In genomic region chr10:18529177-18529576, GRCm38 (mm10) we compare ENCODE assay signal across 16 mouse cellular contexts. TPM values are rescaled to one million over a fixed set of nuclear protein-coding genes. Genes with fewer than 3 reads are reported as not detected.
DNase-seq lines count a peak whose midpoint lies in the region; ATAC-seq and TF ChIP-seq lines count a peak whose summit lies in the region.
"Had no signal": no experiment of that assay in that cellular context is flagged by ENCODE, and none has a peak within 500 bp of the region (broad histone marks: within the 10 kb centered on the region; RNA-seq: fewer than 3 reads in every experiment).

No protein-coding gene starts in this region.

- H3K36me3 ChIP-seq in intestine, postnatal 0 days (ENCODE audit: control insufficient read depth, insufficient read depth), result peaks cover 51% of the 10 kb centered on the region
- H3K36me3 ChIP-seq in intestine, embryonic 16.5 days (ENCODE audit: control insufficient read depth, insufficient read depth, low read length), result peaks cover 18% of the 10 kb centered on the region; the same call in 1 of the 2 replicates
- H3K36me3 ChIP-seq in liver, adult 2 months (ENCODE audit: control insufficient read depth, insufficient read depth, low read length), result peaks cover 3% of the 10 kb centered on the region; the same call in 1 of the 2 replicates
- H3K36me3 ChIP-seq in liver, embryonic 12.5 days, result peaks cover 12% of the 10 kb centered on the region
- H3K36me3 ChIP-seq in thymus, adult 2 months (ENCODE audit: control insufficient read depth, insufficient read depth, low read length), result peaks cover 20% of the 10 kb centered on the region

- H3K27ac ChIP-seq in intestine, postnatal 0 days (ENCODE audit: low read depth, low read length), result no peak overlapping the region
- no peak overlapping the region for H3K27ac ChIP-seq in intestine, embryonic 16.5 days (ENCODE audit: low read length)
- H3K27ac ChIP-seq in layer of hippocampus, adult 2 months, result 0 out of 2 replicates have a peak overlapping the region, but pooled peaks have one; percentile 91
- no peak overlapping the region for H3K27ac ChIP-seq in liver, adult 2 months (replicated peaks; ENCODE audit: insufficient read depth, low read depth, low read length)
- H3K27ac ChIP-seq in liver, embryonic 12.5 days, result no peak overlapping the region
- H3K27ac ChIP-seq in thymus, adult 2 months (ENCODE audit: control insufficient read depth, insufficient read depth, low read length), result no peak overlapping the region
- H3K27ac ChIP-seq: embryonic facial prominence, embryonic 13.5 days; embryonic facial prominence, embryonic 15.5 days; forebrain, embryonic 10.5 days; forebrain, embryonic 12.5 days had no signal

- H3K79me2 ChIP-seq in liver, adult 2 months (ENCODE audit: control insufficient read depth, insufficient read depth, low read length), result no peaks in the 10 kb centered on the region

- H3K4me2 ChIP-seq in intestine, postnatal 0 days (replicated peaks; ENCODE audit: low read depth), result no peak overlapping the region
- H3K4me2 ChIP-seq in intestine, embryonic 16.5 days (ENCODE audit: low read depth, low read length), result no peak overlapping the region
- no peak overlapping the region for H3K4me2 ChIP-seq in liver, embryonic 12.5 days
- H3K4me2 ChIP-seq: embryonic facial prominence, embryonic 13.5 days; embryonic facial prominence, embryonic 15.5 days; forebrain, embryonic 12.5 days had no signal

- H3K4me1 ChIP-seq in intestine, postnatal 0 days (replicated peaks; ENCODE audit: control insufficient read depth, insufficient read depth, low read length), result no peaks in the 10 kb centered on the region
- H3K4me1 ChIP-seq in intestine, embryonic 16.5 days (ENCODE audit: control insufficient read depth, insufficient read depth, low read length), result 0 out of 2 replicates have a peak, but pooled peaks cover 2% of the 10 kb centered on the region
- H3K4me1 ChIP-seq in liver, adult 2 months (ENCODE audit: control insufficient read depth, insufficient read depth, low read length), result peaks cover 8% of the 10 kb centered on the region
- 0 out of 2 replicates have a peak, but pooled peaks cover 7% of the 10 kb centered on the region for H3K4me1 ChIP-seq in liver, embryonic 12.5 days
- H3K4me1 ChIP-seq in thymus, adult 2 months (replicated peaks; ENCODE audit: control insufficient read depth, insufficient read depth, low read length), result peaks cover 10% of the 10 kb centered on the region

- 80% methylated on average over 4 of the region's 4 CpGs for WGBS in intestine, postnatal 0 days
- 83% methylated on average over 4 of the region's 4 CpGs for WGBS in intestine, embryonic 16.5 days
- WGBS in liver, adult 2 months, result 35% methylated on average over 4 of the region's 4 CpGs
- 60% methylated on average over 4 of the region's 4 CpGs for WGBS in liver, embryonic 12.5 days (ENCODE audit: insufficient replicate concordance)
- WGBS in thymus, adult 2 months, result 89% methylated on average over 4 of the region's 4 CpGs

- ATAC-seq in intestine, postnatal 0 days, result no peak
- no peak for ATAC-seq in intestine, embryonic 16.5 days
- ATAC-seq in liver, embryonic 12.5 days, result no peak

- H3K9ac ChIP-seq in intestine, postnatal 0 days (ENCODE audit: low read depth, low read length), result no peak overlapping the region
- no peak overlapping the region for H3K9ac ChIP-seq in intestine, embryonic 16.5 days (ENCODE audit: low read depth, low read length)
- no peak overlapping the region for H3K9ac ChIP-seq in liver, adult 2 months (ENCODE audit: low read depth, low read length)
- H3K9ac ChIP-seq in liver, embryonic 12.5 days, result no peak overlapping the region
- H3K9ac ChIP-seq: embryonic facial prominence, embryonic 13.5 days; embryonic facial prominence, embryonic 15.5 days; forebrain, embryonic 12.5 days had no signal

- no peak for DNase-seq in layer of hippocampus, adult 2 months (ENCODE audit: low spot score in 2 of 2)
- no peak for DNase-seq in layer of hippocampus, postnatal 25 days (ENCODE audit: extremely low spot score in 1 of 2, low spot score in 1 of 2)
- DNase-seq in liver, adult 2 months (ENCODE audit: extremely low read depth, low read depth, low spot score), result peak; percentile 76
- DNase-seq in thymus, adult 2 months, result peak; percentile 8
- DNase-seq in thymus, postnatal 0 days (ENCODE audit: low spot score), result no peak
- DNase-seq: adrenal gland, adult 2 months; adrenal gland, postnatal 25 days had no signal

- peak; percentile 11; the same call in 1 of the 2 replicates for TF ChIP-seq CTCF in intestine, postnatal 0 days (IDR thresholded peaks at IDR 0.05; ENCODE audit: low read depth)
- peak; percentile 54; the same call in 1 of the 2 replicates for TF ChIP-seq CTCF in layer of hippocampus, adult 2 months (conservative IDR thresholded peaks at IDR 0.05)
- TF ChIP-seq CTCF in liver, adult 2 months (IDR thresholded peaks at IDR 0.05; ENCODE audit: low read depth, low read length), result no peak
- TF ChIP-seq CTCF in thymus, adult 2 months (IDR thresholded peaks at IDR 0.05; ENCODE audit: borderline replicate concordance, control insufficient read depth, extremely low read depth, insufficient read depth, low read length, poor library complexity), result no peak

- no peaks in the 10 kb centered on the region for H3K27me3 ChIP-seq in intestine, postnatal 0 days (replicated peaks; ENCODE audit: control insufficient read depth, insufficient read depth, low read length)
- H3K27me3 ChIP-seq in intestine, embryonic 16.5 days (replicated peaks; ENCODE audit: control insufficient read depth, insufficient read depth, low read length), result no peaks in the 10 kb centered on the region
- no peaks in the 10 kb centered on the region for H3K27me3 ChIP-seq in liver, adult 2 months (ENCODE audit: control insufficient read depth, insufficient read depth, low read length)
- 0 out of 2 replicates have a peak, but pooled peaks cover 4% of the 10 kb centered on the region for H3K27me3 ChIP-seq in liver, embryonic 12.5 days (replicated peaks)
- no peaks in the 10 kb centered on the region for H3K27me3 ChIP-seq in thymus, adult 2 months (ENCODE audit: control insufficient read depth, insufficient read depth, low read length)
- H3K27me3 ChIP-seq: embryonic facial prominence, embryonic 13.5 days; embryonic facial prominence, embryonic 15.5 days had no signal

- H3K4me3 ChIP-seq in intestine, postnatal 0 days (ENCODE audit: low read depth, low read length), result no peak overlapping the region
- H3K4me3 ChIP-seq in intestine, embryonic 16.5 days (ENCODE audit: low read length), result no peak overlapping the region
- H3K4me3 ChIP-seq in layer of hippocampus, adult 2 months, result peak overlapping the region; percentile 61; the same call in 1 of the 2 replicates
- no peak overlapping the region for H3K4me3 ChIP-seq in liver, adult 2 months (ENCODE audit: insufficient read depth, low read depth, low read length)
- no peak overlapping the region for H3K4me3 ChIP-seq in liver, embryonic 12.5 days
- H3K4me3 ChIP-seq in thymus, adult 2 months (ENCODE audit: control insufficient read depth, insufficient read depth, low read length), result no peak overlapping the region
- H3K4me3 ChIP-seq: embryonic facial prominence, embryonic 13.5 days; embryonic facial prominence, embryonic 15.5 days; erythroblast, embryonic 14.5 days; forebrain, embryonic 10.5 days; forebrain, embryonic 12.5 days had no signal

- no peak for TF ChIP-seq POLR2A in liver, adult 2 months (IDR thresholded peaks at IDR 0.05; ENCODE audit: extremely low read depth, insufficient read depth, low read length)
- no peak for TF ChIP-seq POLR2A in thymus, adult 2 months (IDR thresholded peaks at IDR 0.05; ENCODE audit: control insufficient read depth, extremely low read depth, insufficient read depth, low read length, poor library complexity)

- H3K9me3 ChIP-seq in intestine, postnatal 0 days (ENCODE audit: control insufficient read depth), result no peaks in the 10 kb centered on the region
- no peaks in the 10 kb centered on the region for H3K9me3 ChIP-seq in intestine, embryonic 16.5 days (ENCODE audit: control insufficient read depth, low read length)
- H3K9me3 ChIP-seq in liver, embryonic 12.5 days (replicated peaks), result no peaks in the 10 kb centered on the region
- H3K9me3 ChIP-seq: embryonic facial prominence, embryonic 13.5 days; embryonic facial prominence, embryonic 15.5 days; forebrain, embryonic 10.5 days; forebrain, embryonic 12.5 days had no signal

RNA-seq across cellular contexts. Expression of gene Hebp2, which starts 16.7 kb away (rescaled TPM):
- 3.6 and 4.0 TPM in 2 replicates for polyA plus RNA-seq in intestine, postnatal 0 days (2015; fragmentation: Nextera tagmentation; extraction: Ambion mirVana)
- 5.9 and 7.0 TPM in 2 replicates for polyA plus RNA-seq in intestine, embryonic 16.5 days (2015; fragmentation: Nextera tagmentation; extraction: Ambion mirVana)
- 1 to 10 TPM; 2.7 to 2.8 TPM for total RNA-seq in layer of hippocampus, adult 2 months (2021)
- 1 to 10 TPM; 1.9 to 3.3 TPM for total RNA-seq in layer of hippocampus, postnatal 25 days (2021)
- total RNA-seq in liver, adult 2 months (2014; rRNA removed), result 0.28 and 0.40 TPM in 2 replicates
- polyA plus RNA-seq in liver, adult 2 months (2012; rRNA removed), result 0.10 and 0.33 TPM in 2 replicates
- 2.7 and 3.0 TPM in 2 replicates for polyA plus RNA-seq in liver, embryonic 12.5 days (2016; fragmentation: Nextera tagmentation; extraction: Ambion mirVana)
- polyA plus RNA-seq in thymus, adult 2 months (2012; rRNA removed), result 0.46 and 0.66 TPM in 2 replicates
- polyA plus RNA-seq in thymus, postnatal 0 days (2015; fragmentation: Nextera tagmentation; extraction: Ambion mirVana), result 3.0 and 4.0 TPM in 2 replicates
- total RNA-seq: MEL had no signal
- polyA plus RNA-seq: erythroblast, embryonic 14.5 days had no signal

Comparison
In these comparisons a context has a peak if more than half of its experiments do, and no peak if none do; other contexts are left out.
1. DNase-seq: peak in liver, adult 2 months (single experiment) and thymus, adult 2 months (single experiment); none in layer of hippocampus, adult 2 months (0 of 2), layer of hippocampus, postnatal 25 days (0 of 2) and thymus, postnatal 0 days (single experiment).
2. CTCF ChIP-seq: peak in intestine, postnatal 0 days (single experiment) and layer of hippocampus, adult 2 months (single experiment); none in liver, adult 2 months (single experiment) and thymus, adult 2 months (single experiment).